Mouse (Mus musculus): ENCODE results near the gene Izumo1r. TPM values are rescaled to one million over a fixed set of nuclear protein-coding genes. Genes with fewer than 3 reads are reported as not detected.
A peak's percentile ranks its signal among the peaks of the same experiment; 100 is the strongest.

Izumo1r gene
- total RNA-seq, 4 experiments from 2014 or later, result not detected

DNA sequence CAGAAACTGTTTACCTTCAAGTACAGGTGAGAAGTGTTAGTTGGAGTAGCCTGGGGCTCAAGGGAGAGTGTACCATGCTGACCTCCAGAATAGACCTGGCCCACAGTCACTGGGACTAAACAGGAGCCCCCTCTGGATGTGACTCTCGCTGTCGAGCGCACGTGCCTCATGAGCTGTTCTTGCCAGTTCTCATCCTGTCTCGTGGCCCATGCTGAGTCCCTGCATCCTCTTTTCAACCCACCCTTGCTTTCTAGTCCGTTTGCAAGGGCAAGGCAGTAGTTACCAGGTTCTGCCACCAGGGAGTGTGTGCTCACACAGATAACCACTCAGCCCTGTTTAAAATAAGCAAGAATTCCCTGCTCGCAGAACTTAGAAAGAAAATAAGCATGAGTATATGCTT is 36.8 kb downstream of the Izumo1r start:
- DNase-seq (ENCODE audit: low spot score), result no peak

DNA sequence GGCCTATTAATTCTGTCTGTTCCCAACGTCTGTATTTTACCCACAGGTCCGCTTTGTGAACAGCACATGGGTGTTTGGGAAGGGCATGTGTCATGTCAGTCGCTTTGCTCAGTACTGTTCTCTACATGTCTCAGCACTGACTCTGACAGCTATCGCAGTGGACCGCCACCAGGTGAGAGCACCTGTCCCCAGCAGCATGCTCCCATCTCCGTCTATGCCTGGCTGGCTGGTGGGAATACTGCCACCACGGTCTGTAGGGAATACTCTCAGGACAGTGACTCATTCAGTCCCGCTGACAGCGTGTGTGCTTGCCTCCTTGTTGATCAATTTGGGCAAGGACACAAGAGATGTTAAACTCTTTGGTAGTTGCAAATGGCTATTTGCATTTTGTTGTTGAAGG is 39.0 kb downstream of the Izumo1r start:
- no peak for DNase-seq (ENCODE audit: low spot score)

DNA sequence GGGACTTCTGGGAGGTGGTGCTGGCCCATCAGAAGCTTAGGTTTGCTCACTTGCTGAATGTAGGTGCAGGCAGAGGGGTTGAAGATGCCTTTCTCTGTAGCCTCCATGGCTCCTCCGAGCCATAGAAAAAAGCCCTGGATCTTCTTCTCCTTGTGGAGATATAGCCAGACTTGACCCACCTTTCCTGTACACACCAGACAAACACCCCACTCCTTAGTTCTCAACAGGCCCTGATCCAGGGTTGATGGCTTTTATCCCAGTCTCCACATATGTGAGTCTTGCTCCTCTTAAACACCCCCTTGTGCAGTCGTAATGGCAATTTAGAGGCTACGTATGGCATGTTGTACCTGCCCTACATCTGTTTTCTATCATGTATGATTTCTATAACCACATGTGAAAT is 40.6 kb downstream of the Izumo1r start:
- DNase-seq (ENCODE audit: low spot score), result no peak

DNA sequence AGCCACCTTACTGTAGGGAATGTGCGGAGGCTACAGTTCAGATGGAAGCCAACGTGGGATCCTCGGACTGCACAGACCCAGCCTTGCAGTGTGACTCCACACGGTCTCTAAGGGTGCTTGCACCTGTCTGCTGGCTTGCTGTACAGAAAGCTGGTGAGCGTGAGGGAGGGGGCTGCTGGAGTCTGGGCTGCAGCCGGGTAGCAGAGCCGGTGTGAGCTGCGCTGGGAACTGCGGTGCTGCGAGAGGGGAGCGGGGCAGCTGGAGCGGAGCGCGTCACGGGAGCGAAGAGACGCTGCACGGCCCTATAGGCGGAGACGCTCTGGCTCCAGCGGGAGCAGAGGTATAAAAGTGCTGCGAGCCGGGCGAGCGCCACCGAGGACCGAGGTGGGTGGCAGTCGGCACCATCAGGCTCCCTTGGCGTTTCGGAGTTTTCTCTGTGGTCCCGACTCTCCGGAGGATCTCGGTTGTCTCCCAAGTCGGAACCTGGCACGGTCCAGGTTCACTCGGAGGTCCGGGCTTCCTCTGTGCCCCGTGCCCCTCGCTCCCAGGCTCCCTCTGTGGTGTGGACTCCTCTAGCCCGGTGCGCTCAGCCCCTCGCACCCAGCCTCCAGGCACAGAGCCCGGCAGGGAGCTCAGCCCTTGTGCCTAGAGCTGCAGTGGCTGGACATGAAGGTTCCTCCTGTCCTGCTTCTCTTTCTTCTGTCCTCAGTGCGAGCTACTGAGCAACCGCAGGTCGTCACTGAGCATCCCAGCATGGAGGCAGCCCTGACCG is 43.7 kb downstream of the Izumo1r start, which contains the start of gene Gpr83:
TSS of gene Gpr83 (plus strand) at position 343 of the 772 bp plus-strand sequence.
- DNase-seq (ENCODE audit: low spot score), result no peak

DNA sequence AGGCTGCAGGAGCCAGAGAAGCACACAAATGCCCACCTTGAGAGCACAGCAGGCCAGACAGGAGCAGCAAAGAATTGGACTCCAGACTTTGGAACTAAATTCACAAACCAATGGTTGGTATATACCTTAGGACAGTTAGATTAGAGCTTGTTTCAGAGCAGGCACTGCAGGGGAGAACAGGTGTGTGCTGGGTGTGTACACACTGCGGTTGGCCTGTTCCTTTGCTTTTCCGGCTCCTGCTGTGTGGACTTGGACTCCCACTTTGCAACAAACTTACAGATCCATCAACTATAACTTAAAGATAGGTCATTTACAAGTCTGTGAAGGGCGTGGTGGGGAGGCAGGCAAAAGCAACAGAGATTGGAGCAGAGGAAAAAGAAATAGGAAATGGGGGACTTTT is 45.0 kb downstream of the Izumo1r start:
- no peak for DNase-seq (ENCODE audit: low spot score)

DNA sequence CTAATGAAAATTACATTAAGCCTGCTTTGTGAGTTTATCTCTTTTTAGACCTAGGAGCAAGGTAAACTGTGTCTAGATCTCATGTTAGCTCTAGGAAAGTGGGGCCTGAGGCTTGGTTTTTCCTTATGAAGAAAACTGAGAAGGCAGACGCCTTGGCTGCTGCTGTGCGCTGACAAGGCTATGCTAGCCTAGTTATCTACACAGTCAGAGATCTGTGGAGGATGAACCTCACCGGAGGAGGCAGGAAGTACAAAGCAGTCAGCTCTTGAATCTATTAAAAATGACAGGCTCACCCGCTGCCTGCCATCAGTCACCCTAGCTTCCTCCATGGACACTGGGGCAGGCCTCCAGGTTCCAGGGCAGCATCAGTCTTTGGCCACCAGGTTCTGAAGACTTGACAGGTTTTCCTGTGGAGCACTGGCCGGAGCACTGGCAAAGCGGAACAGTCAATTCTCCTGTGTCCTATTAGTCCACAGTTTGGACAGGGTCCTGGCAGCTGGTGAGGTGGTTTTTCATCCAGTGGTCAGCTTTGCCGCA is 45.5 kb downstream of the Izumo1r start:
- no peak for DNase-seq (ENCODE audit: low spot score)

DNA sequence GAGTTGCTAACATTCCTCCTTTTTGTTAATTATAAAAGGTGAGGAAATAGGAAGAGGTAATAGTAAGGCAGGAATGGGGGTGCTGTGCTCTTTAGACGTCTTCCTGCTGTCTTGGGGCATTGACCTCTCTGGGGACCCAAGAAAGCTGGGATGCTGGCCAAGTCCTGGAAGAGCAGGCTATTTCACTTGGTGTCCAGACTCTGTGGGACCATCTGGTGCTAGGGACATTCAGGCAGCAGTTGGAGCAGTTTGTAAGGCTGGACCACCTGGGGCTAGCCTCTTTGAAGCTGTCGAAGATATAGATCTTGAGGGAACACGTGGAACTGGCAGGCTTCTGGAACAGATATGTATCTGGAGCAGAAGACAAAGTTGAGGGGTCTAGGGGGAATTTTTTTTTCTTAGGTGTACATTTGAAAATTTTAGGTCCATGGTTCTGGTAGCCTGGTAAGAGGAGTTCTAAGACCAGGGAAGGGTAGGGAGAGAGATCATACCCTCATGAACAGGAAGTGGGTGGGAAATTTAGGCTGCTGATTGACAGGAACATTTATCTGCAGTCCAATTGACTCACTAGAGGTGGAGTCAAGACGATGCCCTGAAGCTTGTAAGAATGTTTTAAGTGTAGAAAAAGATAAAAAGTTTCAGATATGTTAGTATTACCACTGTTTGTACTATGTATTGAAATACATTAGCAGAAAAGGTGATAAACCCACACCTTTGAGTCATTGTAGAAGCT is 46.7 kb downstream of the Izumo1r start:
- DNase-seq (ENCODE audit: low spot score), result no peak

DNA sequence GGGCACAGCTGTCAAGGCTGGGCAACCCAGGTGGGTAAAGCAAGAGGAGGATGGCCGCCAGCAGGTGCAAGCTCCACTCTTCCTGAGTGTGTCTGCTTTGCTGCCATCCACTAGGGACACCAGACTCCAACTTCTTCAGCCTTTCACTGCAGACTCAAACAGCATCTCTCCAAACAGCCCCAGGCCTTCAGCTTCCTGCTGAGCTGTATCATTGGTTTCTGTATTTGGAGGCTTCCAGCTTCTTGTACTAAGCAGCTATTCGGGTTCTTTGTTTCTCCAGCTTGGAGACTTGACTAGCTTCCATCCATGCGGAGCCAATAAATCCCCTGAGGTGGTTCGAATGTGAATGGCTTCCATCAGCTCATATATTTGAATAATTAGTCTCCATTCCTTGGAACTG is 49.2 kb downstream of the Izumo1r start:
- DNase-seq (ENCODE audit: low spot score), result no peak

DNA sequence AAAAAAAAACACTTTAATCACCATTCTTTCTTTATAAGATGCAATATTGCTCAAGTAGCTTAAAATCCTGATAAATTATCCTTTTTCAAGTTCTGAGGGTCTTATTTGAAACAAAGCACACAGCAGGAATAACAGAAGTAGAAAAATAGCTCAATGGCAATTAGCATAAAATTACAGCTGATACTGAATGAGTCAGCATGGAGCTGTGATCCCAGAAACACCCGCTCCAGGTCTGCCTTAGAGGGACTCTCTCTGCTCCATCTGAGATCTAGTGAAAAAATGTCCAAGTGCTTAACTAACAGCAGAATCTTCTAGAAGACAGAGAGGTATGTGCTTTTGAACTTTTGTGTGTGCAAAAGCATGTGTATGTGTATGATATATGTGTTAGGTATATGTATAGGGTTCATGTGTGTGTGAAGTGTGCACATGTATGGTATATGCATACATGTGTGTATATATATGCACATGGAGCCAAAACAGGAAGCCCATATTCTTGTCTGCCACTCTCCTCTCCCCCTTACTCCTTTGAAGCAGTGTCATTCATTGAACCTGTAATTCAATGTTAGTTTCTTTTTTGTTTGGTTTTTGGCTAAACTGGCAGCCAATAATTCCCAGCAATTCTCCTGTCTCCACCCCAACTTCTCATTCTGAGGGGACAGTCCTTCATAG is 55.3 kb downstream of the Izumo1r start:
- DNase-seq (ENCODE audit: low spot score), result no peak

DNA sequence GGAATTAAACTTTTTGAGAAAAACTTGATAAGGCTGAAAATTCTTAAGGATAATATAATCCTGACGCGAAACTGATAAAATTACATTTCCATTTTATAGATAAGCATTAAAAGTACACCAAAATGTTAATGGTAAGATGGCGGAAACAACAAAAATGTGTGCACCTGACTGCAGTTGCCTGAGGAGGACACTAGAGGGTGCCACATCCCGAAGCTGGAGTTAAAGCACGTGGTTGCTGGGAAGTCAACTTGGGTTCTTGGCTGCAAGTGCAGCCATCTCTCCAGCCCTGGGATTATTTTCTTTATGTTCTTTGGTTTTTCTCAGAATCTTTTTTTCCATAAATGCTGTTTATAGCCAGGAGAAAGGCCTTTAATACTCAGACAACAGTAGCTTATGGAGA is 57.3 kb downstream of the Izumo1r start:
- DNase-seq (ENCODE audit: low spot score), result no peak

DNA sequence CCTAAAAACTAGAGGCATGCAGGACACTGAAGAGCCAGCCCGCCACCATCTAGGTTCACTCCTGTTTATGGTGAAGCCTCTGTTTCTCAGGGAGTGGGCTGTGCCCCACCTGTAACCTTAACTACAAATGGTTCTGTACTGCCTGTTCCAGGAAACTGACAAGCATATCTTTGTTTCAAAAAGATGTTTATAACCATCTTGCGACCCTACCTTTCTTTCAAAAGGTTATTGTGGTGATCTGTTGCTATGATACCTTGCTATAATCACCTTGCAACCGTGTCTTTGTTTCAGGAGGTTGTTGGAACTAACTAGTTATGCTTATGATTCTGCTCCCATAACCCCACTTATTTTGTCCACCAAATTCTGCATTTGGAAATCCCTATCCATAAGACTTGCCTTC is 59.8 kb downstream of the Izumo1r start:
- DNase-seq (ENCODE audit: low spot score), result no peak

DNA sequence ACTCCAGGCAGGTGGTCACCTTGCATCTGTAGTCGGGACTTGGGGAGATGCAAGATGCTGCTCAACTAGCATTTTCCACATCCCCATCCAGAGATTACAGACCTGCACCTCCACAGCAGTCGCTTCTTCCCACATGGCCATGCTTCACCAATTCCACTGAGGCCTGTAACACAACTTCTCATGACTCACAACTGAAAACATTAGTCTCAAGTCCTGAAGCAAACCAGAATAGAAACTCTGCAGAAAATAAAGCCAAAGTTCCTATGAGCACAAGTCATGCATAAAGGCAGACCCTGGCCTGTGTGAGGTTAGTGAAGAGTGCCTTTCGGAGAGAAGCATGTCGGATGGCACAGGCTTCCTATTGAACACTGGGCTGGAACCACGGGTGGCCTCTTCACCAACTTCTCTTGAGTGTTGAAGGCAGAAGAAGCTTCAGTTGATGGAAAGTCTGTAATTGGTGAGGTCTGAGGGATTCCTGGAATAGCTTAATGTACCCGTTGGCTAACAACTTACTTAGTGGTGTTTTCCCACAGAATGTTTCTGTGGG is 60.4 kb downstream of the Izumo1r start:
- DNase-seq (ENCODE audit: low spot score), result no peak

DNA sequence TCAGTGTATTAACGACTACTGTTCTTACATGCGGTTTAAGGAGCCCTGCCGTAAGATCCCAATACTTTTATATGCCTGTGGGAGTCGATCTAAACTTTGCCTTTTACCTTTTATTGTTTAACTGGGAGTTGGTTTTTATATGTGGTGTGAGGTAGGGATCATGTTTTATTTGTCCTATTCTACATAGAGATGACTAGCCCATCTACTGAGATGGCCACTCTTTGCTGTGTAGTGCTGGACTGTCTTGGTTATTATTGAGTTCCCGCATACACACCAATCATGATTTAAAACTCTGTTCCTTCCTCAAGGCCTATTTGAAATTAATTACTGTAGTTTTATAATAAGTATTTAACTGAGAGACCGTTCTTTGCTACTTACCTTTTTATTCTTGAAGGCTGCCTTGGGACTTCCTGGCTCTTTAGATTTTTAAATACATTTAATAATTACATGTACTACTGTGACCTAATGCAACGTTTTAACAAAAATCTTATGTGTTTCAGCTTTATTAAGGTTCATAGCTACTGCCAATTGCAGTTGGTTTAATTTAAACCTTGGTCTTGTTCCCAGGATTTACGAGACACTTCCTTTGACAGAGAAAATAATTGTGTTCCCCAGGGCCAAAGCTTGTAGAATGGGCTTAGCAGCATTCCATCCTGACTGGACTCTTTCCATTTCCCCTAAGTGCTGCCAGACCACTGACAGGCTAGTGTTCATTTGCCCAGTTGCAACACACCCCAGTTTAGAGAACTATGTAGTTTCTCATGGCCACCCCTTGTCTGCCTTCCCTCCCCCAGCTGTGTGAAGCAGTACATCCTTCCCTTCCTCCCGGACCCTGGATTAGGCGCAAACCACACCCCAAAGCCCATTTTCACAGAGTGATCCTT is 61.6 kb downstream of the Izumo1r start:
- peak; percentile 18 for DNase-seq (ENCODE audit: low spot score)

DNA sequence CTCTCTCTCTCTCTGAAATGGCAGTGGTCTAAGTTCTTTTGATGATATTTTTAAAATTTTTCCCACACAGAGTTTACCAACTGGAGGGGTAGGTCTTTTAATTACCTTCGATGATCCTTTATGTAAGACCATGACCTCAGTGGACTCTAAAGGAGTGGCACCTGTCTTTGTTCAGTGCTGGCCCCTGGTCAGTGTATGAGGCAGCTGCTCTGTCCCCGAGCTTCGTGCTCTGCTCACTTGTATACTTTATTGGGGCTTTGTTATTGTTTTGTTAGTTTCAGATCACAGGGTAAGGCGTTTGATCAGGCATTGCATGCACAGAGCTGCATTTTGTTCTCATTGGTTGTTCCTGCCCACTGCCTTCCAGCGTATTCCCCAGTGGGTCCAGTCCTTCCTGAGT is 63.8 kb downstream of the Izumo1r start:
- DNase-seq (ENCODE audit: low spot score), result no peak

DNA sequence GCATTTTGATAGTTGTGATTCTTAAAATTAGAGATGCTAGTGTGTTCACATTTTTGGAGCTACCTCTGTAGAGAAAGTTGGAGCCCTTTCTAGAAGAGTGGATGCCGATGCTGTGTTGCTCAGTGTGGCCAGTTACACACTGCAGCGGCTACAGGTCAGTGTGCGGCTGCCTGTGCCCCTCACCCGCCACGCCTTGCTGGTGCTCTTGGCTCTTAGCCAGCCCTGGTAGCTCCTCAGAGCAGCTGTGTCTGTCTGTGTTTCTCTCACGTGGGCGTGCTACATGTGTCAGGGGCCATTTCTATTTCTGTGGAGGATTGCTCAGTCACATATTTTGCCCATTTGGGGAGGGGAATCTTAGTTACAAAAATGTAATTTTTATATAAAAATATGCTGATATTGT is 64.2 kb downstream of the Izumo1r start:
- DNase-seq (ENCODE audit: low spot score), result no peak

Other genes starting within 250 kb of the Izumo1r start
- not detected for gene Piwil4, start 163.2 kb downstream of the Izumo1r start, total RNA-seq (2022)
- under 1 TPM; 0.33 to 0.63 (median 0.39) TPM for gene Fut4, start 151.6 kb downstream of the Izumo1r start, total RNA-seq (2022)
- gene 1700012B09Rik, start 132.9 kb downstream of the Izumo1r start, total RNA-seq (2022), result not detected
- gene Mre11a, start 119.3 kb downstream of the Izumo1r start, total RNA-seq (2022), result 10 to 100 TPM in 2 of 4 experiments, 1 to 10 TPM in 2; 8.0 to 18.2 (median 10.6) TPM
- gene Ankrd49, start 119.1 kb downstream of the Izumo1r start, total RNA-seq (2022), result 1 to 10 TPM; 5.8 to 7.5 (median 7.2) TPM
- under 1 TPM in 1 of 4 experiments, not detected in 3; 0.09 TPM for gene Gpr83, start 43.7 kb downstream of the Izumo1r start, total RNA-seq (2022)
- 1 to 10 TPM; 4.3 to 5.7 (median 4.4) TPM for gene Panx1, start 141.5 kb upstream of the Izumo1r start, total RNA-seq (2022)
- gene Hephl1, start 208.2 kb upstream of the Izumo1r start, total RNA-seq (2022), result under 1 TPM; 0.16 to 0.29 (median 0.22) TPM